Mouse (Mus musculus) hindbrain, embryonic 13.5 days (tissue): ENCODE measurements around the gene Agtrap. TPM values are rescaled to one million over a fixed set of nuclear protein-coding genes. Genes with fewer than 3 reads are reported as not detected.
A peak's percentile ranks its signal among the peaks of the same experiment; 100 is the strongest.

Experiments
- ATAC-seq: fragments of 200-750 bp; cut with Nextera tagmentation; 2 replicates; pipeline ENCODE4 v1.8.0; 2017; ENCODE audit warnings: moderate TSS enrichment; ENCODE audit not compliant: low FRiP score
- H3K27ac ChIP-seq: fragments of 300-500 bp; sonication (generic); 2 replicates; pipeline ENCODE4 v1.5.1; 2015; ENCODE audit warnings: inconsistent platforms, mild to moderate bottlenecking, moderate library complexity
- H3K27me3 ChIP-seq: fragments of 300-500 bp; sonication (generic); 2 replicates; pipeline ENCODE4 v1.6.1; 2015; ENCODE audit warnings: mild to moderate bottlenecking, inconsistent platforms
- H3K36me3 ChIP-seq: fragments of 300-500 bp; sonication (generic); 2 replicates; pipeline ENCODE4 v1.6.1; 2015; ENCODE audit warnings: mild to moderate bottlenecking, inconsistent platforms
- H3K4me1 ChIP-seq: fragments of 300-500 bp; sonication (generic); replicated peaks from 2 replicates; pipeline ENCODE4 v1.6.1; 2015; ENCODE audit warnings: inconsistent platforms
- H3K4me2 ChIP-seq: fragments of 300-500 bp; sonication (generic); 2 replicates; pipeline ENCODE4 v1.6.1; 2015; ENCODE audit warnings: inconsistent platforms, mild to moderate bottlenecking, moderate library complexity
- H3K4me3 ChIP-seq: fragments of 300-500 bp; sonication (generic); 2 replicates; pipeline ENCODE4 v1.5.1; 2015; ENCODE audit warnings: mild to moderate bottlenecking, inconsistent platforms
- H3K9ac ChIP-seq: fragments of 300-500 bp; sonication (generic); 2 replicates; pipeline ENCODE4 v1.6.1; 2015; ENCODE audit warnings: mild to moderate bottlenecking, inconsistent platforms
- H3K9me3 ChIP-seq: fragments of 300-500 bp; sonication (generic); 2 replicates; pipeline ENCODE4 v1.6.1; 2016; ENCODE audit warnings: inconsistent platforms
- WGBS: fragments of 180-500 bp; shearing (Covaris S2); methylation state at CpG from one replicate; pipeline ENCODE4 v1.1.7; 2015; 5-methylcytosine and 5-hydroxymethylcytosine counted together
- polyA plus RNA-seq: library from polyadenylated mRNA; unstranded; fragments of >200 nt; fragmentation: Nextera tagmentation; extraction: Ambion mirVana; gene quantifications from 2 replicates; pipeline ENCODE4 v1.2.1, GENCODE M21; 2015

Gene Agtrap
- polyA plus RNA-seq, 1 experiment from 2014 or later, result 7.6 TPM

DNA sequence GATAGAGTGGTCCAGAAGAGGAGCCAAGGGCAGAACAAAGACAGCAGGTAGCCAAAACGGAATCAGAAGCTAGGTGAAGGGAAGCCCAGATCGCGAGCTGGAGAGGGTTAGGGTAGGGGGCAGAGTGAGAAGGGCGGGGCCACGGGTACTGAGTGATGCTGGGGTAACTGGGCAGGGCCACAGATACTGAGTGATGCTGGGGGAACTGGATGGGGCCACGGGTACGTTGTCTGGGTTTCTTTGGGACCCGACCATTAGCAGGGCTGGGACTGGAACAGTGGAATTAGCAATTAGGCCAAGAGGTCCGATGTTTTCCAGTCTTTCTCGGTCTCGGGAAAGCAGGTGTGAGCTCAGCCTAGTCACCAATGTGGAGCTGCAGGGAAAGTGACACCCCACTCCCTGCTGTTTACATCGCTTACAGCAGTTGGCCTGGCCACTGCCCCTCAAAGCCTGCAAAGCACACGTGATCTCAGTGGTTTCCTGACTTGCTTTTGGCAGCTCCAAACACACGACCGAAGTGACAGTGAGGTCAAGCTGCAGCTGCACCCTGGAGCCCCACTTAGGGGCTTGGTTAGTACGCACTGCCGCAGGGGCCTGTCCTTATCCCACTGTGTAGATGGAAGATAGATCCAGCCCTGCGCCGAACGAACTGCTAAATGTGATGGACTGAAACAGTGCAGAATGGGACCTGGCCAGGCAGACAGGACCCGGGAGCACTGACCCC lies 4.5 kb downstream of the Agtrap start:
- Histone ChIP-seq H3K36me3 (no peaks in the 10 kb centered on the region), H3K9me3 (no peaks in the 10 kb centered on the region), H3K4me1 (peaks cover 41% of the 10 kb centered on the region), H3K9ac (no peak overlapping the region), H3K4me3 (no peak overlapping the region), H3K27me3 (no peaks in the 10 kb centered on the region), H3K27ac (no peak overlapping the region), H3K4me2 (no peak overlapping the region)
- ATAC-seq, result no peak
- WGBS, result 56% methylated on average over 21 of the region's 21 CpGs

DNA sequence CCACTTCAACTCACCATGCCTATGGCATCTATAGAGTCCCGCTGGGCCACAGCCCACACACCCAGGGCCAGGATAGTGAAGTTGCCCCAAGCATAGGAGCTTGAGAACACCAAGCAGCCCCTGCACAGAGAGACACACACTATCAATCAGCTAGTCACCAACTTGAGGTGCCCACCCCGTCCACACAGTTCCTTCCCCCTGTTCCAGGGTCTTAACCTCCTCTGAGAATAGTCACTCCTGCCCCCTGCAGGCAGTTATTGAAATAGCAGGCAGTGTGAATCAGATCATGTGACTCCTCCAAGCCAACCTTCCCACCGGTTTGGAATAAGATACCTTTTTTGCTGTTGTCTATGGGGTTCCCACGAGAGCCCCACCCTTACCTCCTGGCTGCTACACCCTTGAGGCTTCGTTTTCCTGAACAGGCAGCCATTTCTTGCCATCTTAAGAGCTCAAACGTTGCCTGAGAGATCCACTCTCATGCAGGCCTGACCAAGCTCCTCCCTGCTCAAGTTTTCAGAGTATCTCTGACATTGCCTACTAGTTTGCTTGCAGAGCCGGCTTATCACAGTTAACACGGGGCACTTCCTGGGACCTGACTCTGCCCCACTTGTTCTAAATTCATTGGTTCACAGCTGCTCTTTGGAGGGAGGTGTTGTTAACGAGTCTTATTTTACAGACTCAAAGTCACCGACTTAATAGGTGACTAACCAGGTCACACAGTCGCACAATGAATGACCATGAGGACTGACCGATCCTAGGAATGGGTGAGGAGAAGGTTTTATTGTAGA lies 5.4 kb downstream of the Agtrap start:
- H3K4me2 ChIP-seq, result no peak overlapping the region
- 53% methylated on average over 12 of the region's 12 CpGs for WGBS
- no peak overlapping the region for H3K27ac ChIP-seq
- ATAC-seq, result no peak
- no peak overlapping the region for H3K4me3 ChIP-seq
- no peaks in the 10 kb centered on the region for H3K27me3 ChIP-seq
- no peaks in the 10 kb centered on the region for H3K9me3 ChIP-seq
- no peaks in the 10 kb centered on the region for H3K36me3 ChIP-seq
- H3K9ac ChIP-seq, result no peak overlapping the region
- peaks cover 33% of the 10 kb centered on the region for H3K4me1 ChIP-seq

DNA sequence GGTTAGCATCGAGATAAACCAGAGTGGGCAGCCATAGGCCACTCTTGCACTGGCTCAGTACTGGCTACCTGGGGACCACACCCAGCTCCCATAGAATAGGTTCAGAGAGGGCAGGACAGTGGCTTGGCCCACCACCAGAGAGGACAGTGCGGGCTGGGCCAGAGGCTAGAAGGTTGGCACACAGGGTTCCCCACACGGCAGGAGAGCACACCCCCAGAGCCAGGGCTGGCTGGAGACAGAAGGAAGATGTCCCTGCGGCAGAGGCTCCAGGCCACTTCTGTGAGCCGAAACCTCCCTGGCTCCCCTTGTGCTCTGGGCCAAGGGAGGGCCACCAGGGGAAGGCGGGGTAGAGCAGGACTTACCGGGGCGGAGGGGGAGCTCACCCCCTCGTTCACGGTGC lies 6.6 kb downstream of the Agtrap start:
- peaks cover 22% of the 10 kb centered on the region for H3K4me1 ChIP-seq
- 96% methylated on average over 10 of the region's 10 CpGs for WGBS
- H3K27ac ChIP-seq, result no peak overlapping the region
- ATAC-seq, result no peak
- no peak overlapping the region for H3K4me2 ChIP-seq
- H3K9me3 ChIP-seq, result no peaks in the 10 kb centered on the region
- no peak overlapping the region for H3K9ac ChIP-seq
- H3K4me3 ChIP-seq, result no peak overlapping the region
- no peaks in the 10 kb centered on the region for H3K36me3 ChIP-seq
- no peaks in the 10 kb centered on the region for H3K27me3 ChIP-seq

DNA sequence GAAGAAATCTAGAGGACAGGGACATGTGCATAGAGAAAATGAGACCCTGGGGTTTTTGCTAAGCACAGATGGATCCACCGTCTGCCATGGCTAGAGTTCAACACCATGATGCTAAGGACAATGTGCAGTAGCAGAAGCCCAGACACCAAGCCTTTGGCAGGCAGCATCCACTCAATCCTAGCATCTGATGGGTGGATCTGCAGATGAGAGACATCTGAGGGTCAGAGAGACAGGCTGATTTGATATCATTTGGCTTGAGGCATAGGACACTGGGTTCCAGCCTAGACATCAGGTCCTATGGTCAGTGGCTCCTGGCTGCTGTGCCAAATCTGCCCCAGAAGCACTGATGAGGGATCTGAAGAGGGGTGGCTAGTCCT lies 7.2 kb downstream of the Agtrap start:
- H3K27ac ChIP-seq, result no peak overlapping the region
- no peaks in the 10 kb centered on the region for H3K36me3 ChIP-seq
- no peak for ATAC-seq
- H3K9me3 ChIP-seq, result no peaks in the 10 kb centered on the region
- 91% methylated on average over 1 of the region's 1 CpGs for WGBS
- H3K4me1 ChIP-seq, result peaks cover 17% of the 10 kb centered on the region
- H3K27me3 ChIP-seq, result no peaks in the 10 kb centered on the region
- no peak overlapping the region for H3K9ac ChIP-seq
- H3K4me3 ChIP-seq, result no peak overlapping the region
- no peak overlapping the region for H3K4me2 ChIP-seq

DNA sequence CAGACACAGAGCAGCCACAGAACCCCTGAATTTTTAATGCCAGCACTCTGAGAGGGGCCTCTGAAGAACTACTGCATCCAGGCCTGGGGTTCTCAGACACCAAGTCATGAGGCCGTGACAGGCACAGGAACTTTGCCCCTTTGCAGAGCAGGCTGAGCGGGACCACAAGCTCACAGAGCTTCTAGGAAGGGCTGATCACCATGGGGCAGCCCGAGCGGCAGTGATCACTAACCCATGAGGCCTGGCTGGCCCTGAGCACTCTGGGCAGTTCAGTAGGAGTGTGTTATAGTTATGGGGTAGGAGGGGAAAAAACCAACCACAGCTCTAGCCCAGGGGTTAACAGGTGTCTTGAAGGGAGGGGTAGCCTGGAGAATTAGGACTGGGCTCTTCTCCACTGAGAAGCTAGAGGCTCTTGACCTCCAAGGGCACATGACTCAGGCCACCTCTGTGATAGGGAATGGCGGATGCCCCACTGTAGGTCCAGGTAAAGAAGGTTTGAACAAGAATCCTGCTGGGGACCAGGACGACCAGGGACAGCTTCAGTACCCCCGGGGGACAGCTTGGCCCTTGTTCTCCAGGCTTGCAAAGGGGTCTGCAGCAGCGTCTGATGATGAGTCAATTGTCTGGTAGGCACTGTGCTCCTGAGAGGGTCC lies 7.8 kb downstream of the Agtrap start:
- Histone ChIP-seq H3K27ac (no peak overlapping the region), H3K4me3 (no peak overlapping the region), H3K9ac (no peak overlapping the region), H3K9me3 (no peaks in the 10 kb centered on the region), H3K4me2 (no peak overlapping the region), H3K36me3 (no peaks in the 10 kb centered on the region), H3K27me3 (no peaks in the 10 kb centered on the region), H3K4me1 (peaks cover 13% of the 10 kb centered on the region)
- no peak for ATAC-seq
- 90% methylated on average over 8 of the region's 8 CpGs for WGBS

DNA sequence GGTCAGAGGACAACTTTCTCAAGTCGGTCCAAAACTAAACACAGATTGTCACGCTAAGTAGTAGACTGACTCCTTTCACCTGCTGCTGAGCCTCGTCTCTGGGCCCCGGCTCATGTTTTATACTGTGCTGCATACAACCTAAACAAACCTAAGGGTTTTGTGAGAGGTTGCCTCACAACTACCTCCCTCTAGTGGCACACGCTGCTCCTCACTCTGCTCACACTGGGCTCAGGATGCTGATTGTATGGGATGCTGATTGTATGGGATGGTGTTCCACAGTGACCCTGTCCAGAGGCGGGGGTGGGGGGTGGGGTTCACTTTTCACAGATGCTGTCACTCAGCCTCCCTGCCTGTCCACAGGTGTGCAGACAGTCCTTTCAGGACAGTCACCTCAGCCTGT lies 8.6 kb downstream of the Agtrap start:
- Histone ChIP-seq H3K27me3 (no peaks in the 10 kb centered on the region), H3K4me3 (no peak overlapping the region), H3K4me1 (peaks cover 12% of the 10 kb centered on the region), H3K36me3 (no peaks in the 10 kb centered on the region), H3K9ac (no peak overlapping the region), H3K4me2 (no peak overlapping the region), H3K27ac (no peak overlapping the region), H3K9me3 (no peaks in the 10 kb centered on the region)
- ATAC-seq, result no peak
- WGBS, result 64% methylated on average over 6 of the region's 6 CpGs

DNA sequence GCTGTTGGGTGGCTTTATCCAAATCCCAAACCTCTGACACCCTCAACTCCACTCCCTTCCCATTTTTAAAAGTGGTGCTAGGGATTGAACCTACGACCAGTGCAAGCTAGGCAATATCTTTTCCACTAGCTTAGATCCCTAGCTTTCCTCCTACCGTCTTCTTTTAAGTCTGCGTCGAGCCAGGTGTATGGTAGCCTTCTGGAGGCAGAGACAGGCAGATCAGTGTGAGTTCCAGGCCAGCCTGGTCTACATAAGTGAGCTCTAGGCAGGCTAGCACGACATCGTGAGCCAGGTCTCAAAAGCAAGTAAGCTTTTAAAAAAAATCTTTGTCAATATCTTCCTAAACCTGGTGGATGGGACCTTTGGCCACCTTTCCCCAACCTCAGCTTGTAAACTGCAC lies 11.9 kb downstream of the Agtrap start:
- Histone ChIP-seq H3K9me3 (no peaks in the 10 kb centered on the region), H3K9ac (no peak overlapping the region), H3K4me1 (0 out of 2 replicates have a peak, but pooled peaks cover 3% of the 10 kb centered on the region), H3K4me2 (no peak overlapping the region), H3K27me3 (no peaks in the 10 kb centered on the region), H3K27ac (no peak overlapping the region), H3K4me3 (no peak overlapping the region), H3K36me3 (no peaks in the 10 kb centered on the region)
- ATAC-seq, result no peak
- WGBS, result 89% methylated on average over 6 of the region's 6 CpGs

DNA sequence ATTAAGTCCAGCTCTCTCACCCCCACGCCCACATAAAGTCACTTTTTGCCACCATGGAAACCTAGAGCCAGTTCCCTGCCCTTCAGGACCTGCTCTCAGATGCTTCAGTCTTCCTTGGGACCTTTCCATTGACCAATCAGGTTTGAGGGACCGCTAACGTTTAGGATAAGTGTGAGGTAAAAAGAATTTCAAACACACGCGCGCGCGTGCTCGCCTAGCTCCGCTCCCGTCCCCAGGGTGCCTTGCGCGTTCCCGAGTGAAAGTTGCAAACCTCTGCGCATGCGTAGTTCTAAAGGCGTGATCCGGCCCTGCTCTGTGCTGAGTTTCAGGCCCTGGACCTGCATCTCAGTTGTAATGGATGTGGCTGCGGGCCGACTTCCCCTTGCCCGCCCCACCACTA lies 12.6 kb downstream of the Agtrap start:
- Histone ChIP-seq H3K9ac (peak overlapping the region; percentile 46; the same call in 1 of the 2 replicates), H3K4me1 (0 out of 2 replicates have a peak, but pooled peaks cover 3% of the 10 kb centered on the region), H3K27ac (no peak overlapping the region), H3K4me2 (peak overlapping the region; percentile 51), H3K9me3 (no peaks in the 10 kb centered on the region), H3K36me3 (no peaks in the 10 kb centered on the region), H3K4me3 (peak overlapping the region; percentile 29), H3K27me3 (no peaks in the 10 kb centered on the region)
- WGBS, result 40% methylated on average over 21 of the region's 21 CpGs
- ATAC-seq, result peak; percentile 26; the same call in 1 of the 2 replicates

DNA sequence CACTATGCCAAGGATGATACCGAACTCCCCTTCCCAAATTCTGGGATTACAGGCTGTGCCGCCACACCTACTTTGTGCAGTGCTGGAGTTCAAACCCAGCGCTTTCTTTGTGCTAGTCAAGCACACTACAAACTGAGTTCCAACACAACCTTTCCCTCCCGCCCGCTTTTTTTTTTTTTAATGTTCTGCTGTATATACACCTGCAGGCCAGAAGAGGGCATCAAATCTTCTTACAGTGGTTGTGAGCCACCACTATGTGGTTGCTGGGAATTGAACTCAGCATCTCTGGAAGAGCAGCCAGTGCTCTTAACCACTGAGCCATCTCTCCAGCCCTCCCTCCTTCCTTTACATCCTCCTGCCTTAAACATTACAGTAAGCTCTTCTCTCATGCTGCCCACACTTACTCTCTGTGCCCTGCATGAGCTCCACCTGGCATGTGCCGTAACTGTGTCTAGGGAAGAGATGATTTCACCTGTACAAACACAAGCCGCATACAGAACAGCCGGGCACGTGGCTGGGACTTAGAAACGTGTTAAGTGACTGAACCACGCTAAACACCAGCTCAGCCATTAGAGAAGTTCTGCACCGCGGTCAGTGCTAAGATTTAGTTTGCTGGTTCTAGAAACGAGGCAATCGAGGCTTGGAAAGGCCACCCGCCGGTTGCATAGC lies 13.2 kb downstream of the Agtrap start:
- peak overlapping the region; percentile 46; the same call in 1 of the 2 replicates for H3K9ac ChIP-seq
- H3K4me1 ChIP-seq, result 0 out of 2 replicates have a peak, but pooled peaks cover 3% of the 10 kb centered on the region
- no peak overlapping the region for H3K27ac ChIP-seq
- peak overlapping the region; percentile 51 for H3K4me2 ChIP-seq
- ATAC-seq, result no peak
- WGBS, result 50% methylated on average over 17 of the region's 17 CpGs
- no peaks in the 10 kb centered on the region for H3K9me3 ChIP-seq
- H3K36me3 ChIP-seq, result no peaks in the 10 kb centered on the region
- H3K27me3 ChIP-seq, result no peaks in the 10 kb centered on the region
- H3K4me3 ChIP-seq, result peak overlapping the region; percentile 29

DNA sequence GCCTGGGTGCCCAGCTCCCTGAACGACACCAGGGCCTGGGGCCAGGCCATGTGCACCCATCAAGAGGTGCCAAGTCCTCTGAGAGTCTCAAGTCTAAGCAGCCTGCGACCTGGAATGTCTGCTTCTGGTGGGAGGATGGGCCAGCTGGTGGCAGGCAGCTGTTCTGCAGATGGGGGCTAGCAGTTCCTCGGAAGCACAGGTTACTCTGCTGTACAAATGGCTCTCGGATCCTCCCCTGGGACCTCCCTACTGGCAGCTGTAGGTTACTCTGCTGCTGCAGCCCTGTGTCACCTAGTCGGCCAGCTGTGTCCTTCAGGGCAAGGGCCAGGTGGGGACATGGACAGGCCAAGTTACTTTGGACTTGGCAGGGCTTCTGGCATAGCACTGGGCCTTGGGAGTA lies 16.3 kb downstream of the Agtrap start:
- no peaks in the 10 kb centered on the region for H3K9me3 ChIP-seq
- 57% methylated on average over 5 of the region's 5 CpGs for WGBS
- no peak overlapping the region for H3K4me2 ChIP-seq
- H3K27me3 ChIP-seq, result no peaks in the 10 kb centered on the region
- no peak overlapping the region; the same call in 1 of the 2 replicates for H3K9ac ChIP-seq
- peaks cover 6% of the 10 kb centered on the region; the same call in 1 of the 2 replicates for H3K4me1 ChIP-seq
- H3K27ac ChIP-seq, result no peak overlapping the region
- ATAC-seq, result no peak
- no peak overlapping the region for H3K4me3 ChIP-seq
- H3K36me3 ChIP-seq, result no peaks in the 10 kb centered on the region

DNA sequence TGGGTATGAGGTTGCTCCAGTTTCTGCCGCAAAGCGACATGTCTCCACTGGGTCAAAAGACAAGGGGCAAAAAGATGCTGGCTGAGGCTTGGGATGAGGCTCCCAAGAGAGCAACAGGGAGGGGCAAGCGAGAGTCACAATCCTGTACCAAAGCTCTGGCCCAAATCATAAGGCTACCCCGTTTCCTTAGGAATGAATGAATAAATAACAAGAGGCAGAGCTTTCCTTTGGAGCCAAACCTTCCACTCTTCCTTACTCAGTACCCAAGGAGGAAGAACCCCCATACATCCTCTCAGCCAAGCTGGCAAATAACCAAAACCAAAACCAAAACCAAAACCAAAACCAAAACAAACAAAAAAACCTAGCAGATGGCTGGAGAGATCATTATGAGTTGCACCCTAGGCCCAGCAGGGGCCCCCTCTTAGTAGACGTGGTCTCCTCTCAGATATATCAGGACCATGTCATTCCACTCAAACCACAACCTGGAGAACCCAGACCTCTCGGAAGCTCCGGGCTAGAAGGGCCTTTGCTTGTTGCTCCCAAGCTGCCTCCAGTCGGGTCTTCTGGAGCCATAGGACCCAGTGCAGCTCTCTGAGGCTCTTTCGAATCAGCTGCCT lies 18.1 kb downstream of the Agtrap start:
- Histone ChIP-seq H3K9me3 (no peaks in the 10 kb centered on the region), H3K27me3 (no peaks in the 10 kb centered on the region), H3K4me1 (peaks cover 7% of the 10 kb centered on the region; the same call in 1 of the 2 replicates), H3K4me3 (no peak overlapping the region), H3K27ac (no peak overlapping the region), H3K9ac (no peak overlapping the region), H3K36me3 (no peaks in the 10 kb centered on the region), H3K4me2 (no peak overlapping the region)
- ATAC-seq, result no peak
- 86% methylated on average over 9 of the region's 9 CpGs for WGBS
